Comparison of ENCODE assay signal across 9 mouse cellular contexts in the genomic region with DNA sequence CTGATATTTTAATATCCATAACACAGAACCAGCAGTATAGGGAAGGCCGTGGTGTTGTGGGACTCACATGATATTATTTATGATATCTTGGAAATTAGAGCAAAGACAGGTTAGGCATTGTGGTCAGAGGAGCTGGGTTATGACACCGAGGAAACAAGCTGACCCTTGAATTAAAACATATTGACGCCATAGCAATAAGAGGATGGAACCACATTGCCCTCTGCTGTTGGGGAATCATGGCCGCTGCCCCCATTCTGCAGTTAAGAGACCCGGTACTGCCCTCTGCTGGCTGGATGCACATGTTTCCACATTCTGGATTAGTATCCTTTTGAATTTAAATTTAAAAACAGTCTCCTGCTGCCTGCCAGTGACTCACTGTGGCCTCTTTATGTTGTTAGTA.
DNase-seq lines count a peak whose midpoint lies in the region; ATAC-seq and TF ChIP-seq lines count a peak whose summit lies in the region.
"Had no signal": no experiment of that assay in that cellular context is flagged by ENCODE, and none has a peak within 500 bp of the region (broad histone marks: within the 10 kb centered on the region; RNA-seq: fewer than 3 reads in every experiment).

No protein-coding gene starts in this region.

- H3K36me3 ChIP-seq in heart, adult 2 months (ENCODE audit: control insufficient read depth, insufficient read depth, low read length), result no peaks in the 10 kb centered on the region
- no peaks in the 10 kb centered on the region for H3K36me3 ChIP-seq in liver, embryonic 14.5 days (replicated peaks; ENCODE audit: control insufficient read depth, insufficient read depth, low read depth)
- no peaks in the 10 kb centered on the region for H3K36me3 ChIP-seq in neural tube, embryonic 13.5 days
- H3K36me3 ChIP-seq: embryonic facial prominence, embryonic 13.5 days had no signal

- H3K27me3 ChIP-seq in heart, adult 2 months (ENCODE audit: control insufficient read depth, insufficient read depth, low read length), result no peaks in the 10 kb centered on the region
- no peaks in the 10 kb centered on the region for H3K27me3 ChIP-seq in liver, embryonic 14.5 days (ENCODE audit: control insufficient read depth, insufficient read depth, low read length)
- no peaks in the 10 kb centered on the region for H3K27me3 ChIP-seq in neural tube, embryonic 13.5 days
- H3K27me3 ChIP-seq: embryonic facial prominence, embryonic 13.5 days had no signal

- no peak for TF ChIP-seq POLR2A in heart, adult 2 months (IDR thresholded peaks at IDR 0.05; ENCODE audit: insufficient read depth, low read depth, low read length)

- TF ChIP-seq EP300 in heart, adult 2 months (IDR thresholded peaks at IDR 0.05; ENCODE audit: insufficient read depth, low read depth, low read length), result peak; percentile 84
- TF ChIP-seq EP300 in liver, embryonic 14.5 days (IDR thresholded peaks at IDR 0.05; ENCODE audit: low read depth), result no peak

- no peaks in the 10 kb centered on the region for H3K79me2 ChIP-seq in heart, adult 2 months (replicated peaks; ENCODE audit: control insufficient read depth, insufficient read depth, low read length)

- no peaks in the 10 kb centered on the region for H3K9me3 ChIP-seq in liver, embryonic 14.5 days (ENCODE audit: control insufficient read depth, low read length)
- no peaks in the 10 kb centered on the region for H3K9me3 ChIP-seq in neural tube, embryonic 13.5 days
- H3K9me3 ChIP-seq: embryonic facial prominence, embryonic 13.5 days had no signal

- no peak overlapping the region for H3K4me3 ChIP-seq in heart, adult 2 months
- H3K4me3 ChIP-seq in liver, embryonic 14.5 days (ENCODE audit: insufficient read depth in 1 of 2, low read depth in 2 of 2, low read length in 2 of 2), result no peak overlapping the region
- H3K4me3 ChIP-seq in neural tube, embryonic 13.5 days, result no peak overlapping the region
- H3K4me3 ChIP-seq: embryonic facial prominence, embryonic 13.5 days had no signal

- H3K4me2 ChIP-seq in liver, embryonic 14.5 days (ENCODE audit: low read depth), result no peak overlapping the region
- H3K4me2 ChIP-seq in neural tube, embryonic 13.5 days, result no peak overlapping the region
- H3K4me2 ChIP-seq: embryonic facial prominence, embryonic 13.5 days had no signal

- intact Hi-C loops in heart, adult 2 months (cut with DNase I), result no loop called here

- 24% methylated on average over 5 of the region's 5 CpGs for WGBS in heart, adult 2 months
- 17% methylated on average over 5 of the region's 5 CpGs for WGBS in liver, embryonic 14.5 days (ENCODE audit: insufficient replicate concordance)
- WGBS in neural tube, embryonic 13.5 days, result 45% methylated on average over 5 of the region's 5 CpGs

- no peak for ATAC-seq in liver, embryonic 14.5 days (ENCODE audit: insufficient read depth)
- ATAC-seq in neural tube, embryonic 13.5 days (ENCODE audit: low read depth), result 0 out of 2 replicates have a peak, but pooled peaks have one; percentile 53

- DNase-seq in A20 (ENCODE audit: low read depth, low spot score), result peak; percentile 79
- DNase-seq in adrenal gland, adult 8-10 months, result peak; percentile 81
- peak; percentile 73 for DNase-seq in embryo, embryonic 9.5 days (ENCODE audit: extremely low spot score)
- peak; percentile 83 to 90 for DNase-seq in heart, adult 2 months
- peak; percentile 96 for DNase-seq in kidney, postnatal 10 days
- DNase-seq in liver, embryonic 14.5 days (ENCODE audit: low read depth in 3 of 3, low spot score in 3 of 3), result peak; percentile 42 to 53 (median 44)
- peak; percentile 96 for DNase-seq in testis, postnatal 10 days (ENCODE audit: low spot score)

- H3K4me1 ChIP-seq in heart, adult 2 months (ENCODE audit: control insufficient read depth, insufficient read depth, low read length), result no peaks in the 10 kb centered on the region
- H3K4me1 ChIP-seq in liver, embryonic 14.5 days (replicated peaks; ENCODE audit: control insufficient read depth in 2 of 2, insufficient read depth in 2 of 2, low read length in 1 of 2), result no peaks in the 10 kb centered on the region
- H3K4me1 ChIP-seq in neural tube, embryonic 13.5 days (replicated peaks), result no peaks in the 10 kb centered on the region
- H3K4me1 ChIP-seq: embryonic facial prominence, embryonic 13.5 days had no signal

- TF ChIP-seq CTCF in heart, adult 2 months (IDR thresholded peaks at IDR 0.05), result peak; percentile 92
- TF ChIP-seq CTCF in liver, embryonic 14.5 days (IDR thresholded peaks at IDR 0.05; ENCODE audit: low read depth), result peak; percentile 93

- H3K27ac ChIP-seq in heart, adult 2 months, result no peak overlapping the region
- no peak overlapping the region for H3K27ac ChIP-seq in liver, embryonic 14.5 days
- H3K27ac ChIP-seq in neural tube, embryonic 13.5 days (replicated peaks), result no peak overlapping the region
- H3K27ac ChIP-seq: embryonic facial prominence, embryonic 13.5 days had no signal

- no peak overlapping the region for H3K9ac ChIP-seq in heart, adult 2 months (ENCODE audit: low read depth, low read length)
- no peak overlapping the region for H3K9ac ChIP-seq in liver, embryonic 14.5 days (replicated peaks)
- no peak overlapping the region for H3K9ac ChIP-seq in neural tube, embryonic 13.5 days
- H3K9ac ChIP-seq: embryonic facial prominence, embryonic 13.5 days had no signal

Comparison
In these comparisons a context has a peak if more than half of its experiments do, and no peak if none do; other contexts are left out.
1. DNase-seq: peak in every context shown above with its lines; median percentile 96 in kidney, postnatal 10 days; 96 in testis, postnatal 10 days; 86 in heart, adult 2 months; 81 in adrenal gland, adult 8-10 months; 79 in A20; 73 in embryo, embryonic 9.5 days; 44 in liver, embryonic 14.5 days.